Mouse (Mus musculus): ENCODE measurements around the gene Slc8b1. TPM values are rescaled to one million over a fixed set of nuclear protein-coding genes. Genes with fewer than 3 reads are reported as not detected.

Slc8b1 gene
- polyA plus RNA-seq, 1 experiment from 2014 or later, result 3.1 TPM

- H3K9ac ChIP-seq (ENCODE audit: low read length), result no peak overlapping the region
- WGBS, result 69% methylated on average over 9 of the region's 9 CpGs
- no peak overlapping the region for H3K4me3 ChIP-seq (ENCODE audit: control insufficient read depth in 1 of 2, insufficient read depth in 1 of 2, low read depth in 1 of 2, low read length in 2 of 2)
- H3K27me3 ChIP-seq (ENCODE audit: control insufficient read depth, insufficient read depth, low read length), result 0 out of 2 replicates have a peak, but pooled peaks cover 3% of the 10 kb centered on the region
- H3K4me2 ChIP-seq (ENCODE audit: low read length), result no peak overlapping the region
- H3K4me1 ChIP-seq (ENCODE audit: control insufficient read depth in 2 of 2, insufficient read depth in 2 of 2, low read length in 2 of 2), result peaks cover under 1 to 3% of the 10 kb centered on the region in 2 experiments; a peak in 2 of 4 replicates
- ATAC-seq (ENCODE audit: insufficient number of reproducible peaks, insufficient read depth, low FRiP score, low read depth), result no peak
- no peaks in the 10 kb centered on the region for H3K9me3 ChIP-seq (ENCODE audit: control insufficient read depth, low read length)
- H3K27ac ChIP-seq (replicated peaks in 1 of 2; ENCODE audit: control insufficient read depth in 1 of 2, insufficient read depth in 1 of 2, low read depth in 2 of 2, low read length in 2 of 2), result no peak overlapping the region
- peaks cover 17% of the 10 kb centered on the region for H3K36me3 ChIP-seq (ENCODE audit: control insufficient read depth, insufficient read depth, low read length)
These were observed 29.8 kb upstream of the Slc8b1 start for GRCm38 (mm10) chr5:120481205-120481604.

DNA sequence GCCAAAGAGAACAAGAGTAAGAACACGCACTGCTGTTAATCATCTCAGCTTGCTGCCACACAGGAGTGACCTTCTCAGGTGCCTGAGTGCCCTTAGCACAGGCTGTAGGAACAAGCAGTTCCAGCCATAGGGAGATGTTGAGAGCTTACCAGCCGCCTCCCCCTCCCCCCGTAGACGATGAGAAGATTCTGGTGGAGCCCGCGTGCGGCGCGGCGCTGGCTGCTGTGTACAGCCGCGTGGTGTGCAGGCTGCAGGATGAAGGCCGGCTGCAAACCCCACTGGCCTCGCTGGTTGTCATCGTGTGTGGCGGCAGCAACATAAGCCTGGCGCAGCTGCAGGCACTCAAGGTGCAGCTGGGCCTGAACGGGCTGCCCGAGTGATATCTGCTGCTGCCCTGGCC lies 27.6 kb upstream of the Slc8b1 start:
- H3K36me3 ChIP-seq (ENCODE audit: control insufficient read depth, insufficient read depth, low read length), result peaks cover 38% of the 10 kb centered on the region
- no peak for ATAC-seq (ENCODE audit: insufficient number of reproducible peaks, insufficient read depth, low FRiP score, low read depth)
- H3K4me2 ChIP-seq (ENCODE audit: low read length), result no peak overlapping the region
- H3K4me3 ChIP-seq (ENCODE audit: control insufficient read depth in 1 of 2, insufficient read depth in 1 of 2, low read depth in 1 of 2, low read length in 2 of 2), result no peak overlapping the region
- H3K27ac ChIP-seq (replicated peaks in 1 of 2; ENCODE audit: control insufficient read depth in 1 of 2, insufficient read depth in 1 of 2, low read depth in 2 of 2, low read length in 2 of 2), result no peak overlapping the region
- no peak overlapping the region for H3K9ac ChIP-seq (ENCODE audit: low read length)
- 76% methylated on average over 19 of the region's 19 CpGs for WGBS
- no peaks in the 10 kb centered on the region for H3K27me3 ChIP-seq (ENCODE audit: control insufficient read depth, insufficient read depth, low read length)
- no peaks in the 10 kb centered on the region for H3K4me1 ChIP-seq (ENCODE audit: control insufficient read depth in 2 of 2, insufficient read depth in 2 of 2, low read length in 2 of 2)
- no peaks in the 10 kb centered on the region for H3K9me3 ChIP-seq (ENCODE audit: control insufficient read depth, low read length)

- no peak overlapping the region for H3K4me3 ChIP-seq (ENCODE audit: control insufficient read depth in 1 of 2, insufficient read depth in 1 of 2, low read depth in 1 of 2, low read length in 2 of 2)
- H3K9me3 ChIP-seq (ENCODE audit: control insufficient read depth, low read length), result no peaks in the 10 kb centered on the region
- H3K9ac ChIP-seq (ENCODE audit: low read length), result no peak overlapping the region
- WGBS, result 78% methylated on average over 8 of the region's 8 CpGs
- no peak overlapping the region for H3K4me2 ChIP-seq (ENCODE audit: low read length)
- H3K27me3 ChIP-seq (ENCODE audit: control insufficient read depth, insufficient read depth, low read length), result no peaks in the 10 kb centered on the region
- peaks cover 8 to 10% of the 10 kb centered on the region in 2 experiments for H3K4me1 ChIP-seq (ENCODE audit: control insufficient read depth in 2 of 2, insufficient read depth in 2 of 2, low read length in 2 of 2)
- no peak overlapping the region for H3K27ac ChIP-seq (replicated peaks in 1 of 2; ENCODE audit: control insufficient read depth in 1 of 2, insufficient read depth in 1 of 2, low read depth in 2 of 2, low read length in 2 of 2)
- ATAC-seq (ENCODE audit: insufficient number of reproducible peaks, insufficient read depth, low FRiP score, low read depth), result no peak
- peaks cover 50% of the 10 kb centered on the region for H3K36me3 ChIP-seq (ENCODE audit: control insufficient read depth, insufficient read depth, low read length)
These were observed 23.1 kb upstream of the Slc8b1 start for GRCm38 (mm10) chr5:120487844-120488243.

DNA sequence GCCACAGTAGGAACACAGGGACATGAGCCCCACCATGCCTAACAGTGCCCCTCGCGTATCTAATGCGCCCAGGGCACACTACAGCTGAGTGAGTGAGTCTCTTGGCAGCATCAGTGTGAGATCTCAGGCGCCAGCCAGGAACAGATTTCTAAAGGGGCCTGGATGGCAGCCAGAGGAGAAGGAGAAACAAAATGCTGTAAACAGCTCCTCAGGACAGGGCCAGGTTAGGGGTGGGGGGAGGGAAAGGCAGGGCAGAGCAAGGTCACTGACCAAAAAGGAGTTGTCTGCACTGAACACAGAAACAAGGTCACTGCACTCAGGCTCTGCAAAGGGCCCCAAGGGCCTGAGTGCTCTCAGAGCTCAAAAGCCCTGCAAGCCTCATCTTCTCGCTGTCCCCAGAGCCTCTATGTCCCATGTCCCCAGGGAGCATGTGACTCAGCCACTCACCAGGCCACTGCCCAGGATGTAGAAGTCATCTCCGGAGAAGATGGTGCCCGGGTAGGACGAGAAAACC lies 20.2 kb upstream of the Slc8b1 start:
- Histone ChIP-seq H3K36me3 (ENCODE audit: control insufficient read depth, insufficient read depth, low read length) (peaks cover 48% of the 10 kb centered on the region), H3K27ac (replicated peaks in 1 of 2; ENCODE audit: control insufficient read depth in 1 of 2, insufficient read depth in 1 of 2, low read depth in 2 of 2, low read length in 2 of 2) (peak overlapping the region; percentile 59 to 71), H3K4me2 (ENCODE audit: low read length) (no peak overlapping the region)

GRCm38 (mm10) chr5:120492437-120492836 lies 18.5 kb upstream of the Slc8b1 start:
- Histone ChIP-seq H3K27ac (replicated peaks in 1 of 2; ENCODE audit: control insufficient read depth in 1 of 2, insufficient read depth in 1 of 2, low read depth in 2 of 2, low read length in 2 of 2) (no peak overlapping the region), H3K36me3 (ENCODE audit: control insufficient read depth, insufficient read depth, low read length) (peaks cover 34% of the 10 kb centered on the region), H3K9ac (ENCODE audit: low read length) (no peak overlapping the region), H3K27me3 (ENCODE audit: control insufficient read depth, insufficient read depth, low read length) (no peaks in the 10 kb centered on the region), H3K4me1 (ENCODE audit: control insufficient read depth in 2 of 2, insufficient read depth in 2 of 2, low read length in 2 of 2) (peaks cover 8 to 10% of the 10 kb centered on the region in 2 experiments), H3K4me2 (ENCODE audit: low read length) (no peak overlapping the region), H3K4me3 (ENCODE audit: control insufficient read depth in 1 of 2, insufficient read depth in 1 of 2, low read depth in 1 of 2, low read length in 2 of 2) (no peak overlapping the region), H3K9me3 (ENCODE audit: control insufficient read depth, low read length) (no peaks in the 10 kb centered on the region)
- ATAC-seq (ENCODE audit: insufficient number of reproducible peaks, insufficient read depth, low FRiP score, low read depth), result no peak
- 72% methylated on average over 11 of the region's 11 CpGs for WGBS

More for the DNA sequence above, 20.2 kb upstream of the Slc8b1 start:
- no peaks in the 10 kb centered on the region for H3K9me3 ChIP-seq (ENCODE audit: control insufficient read depth, low read length)
- H3K27me3 ChIP-seq (ENCODE audit: control insufficient read depth, insufficient read depth, low read length), result no peaks in the 10 kb centered on the region
- no peak for ATAC-seq (ENCODE audit: insufficient number of reproducible peaks, insufficient read depth, low FRiP score, low read depth)
- 48% methylated on average over 8 of the region's 8 CpGs for WGBS
- H3K9ac ChIP-seq (ENCODE audit: low read length), result 0 out of 2 replicates have a peak overlapping the region, but pooled peaks have one; percentile 0
- peaks cover 8 to 10% of the 10 kb centered on the region in 2 experiments for H3K4me1 ChIP-seq (ENCODE audit: control insufficient read depth in 2 of 2, insufficient read depth in 2 of 2, low read length in 2 of 2)
- no peak overlapping the region for H3K4me3 ChIP-seq (ENCODE audit: control insufficient read depth in 1 of 2, insufficient read depth in 1 of 2, low read depth in 1 of 2, low read length in 2 of 2)

DNA sequence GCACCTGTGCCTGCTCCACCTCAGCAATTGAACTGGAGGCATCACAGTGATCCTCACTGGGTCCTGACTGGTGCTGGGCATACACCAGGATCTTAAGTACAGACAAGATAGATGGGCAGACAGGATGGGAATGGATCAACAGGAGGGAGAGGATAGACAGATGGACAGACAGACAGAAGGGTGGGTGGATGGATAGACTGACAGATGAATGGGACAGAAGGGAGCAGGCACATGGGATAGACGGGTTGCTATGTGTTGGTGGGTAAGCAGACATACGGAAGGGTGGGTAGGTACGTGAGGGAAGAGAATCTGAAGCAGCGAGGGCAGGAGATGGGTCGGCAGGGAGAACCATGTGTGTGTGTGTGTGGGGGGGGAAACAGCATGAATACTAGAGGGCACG lies 17.5 kb upstream of the Slc8b1 start:
- Histone ChIP-seq H3K4me3 (ENCODE audit: control insufficient read depth in 1 of 2, insufficient read depth in 1 of 2, low read depth in 1 of 2, low read length in 2 of 2) (no peak overlapping the region), H3K27me3 (ENCODE audit: control insufficient read depth, insufficient read depth, low read length) (no peaks in the 10 kb centered on the region), H3K4me1 (ENCODE audit: control insufficient read depth in 2 of 2, insufficient read depth in 2 of 2, low read length in 2 of 2) (peaks cover 8 to 10% of the 10 kb centered on the region in 2 experiments), H3K36me3 (ENCODE audit: control insufficient read depth, insufficient read depth, low read length) (peaks cover 29% of the 10 kb centered on the region), H3K27ac (replicated peaks in 1 of 2; ENCODE audit: control insufficient read depth in 1 of 2, insufficient read depth in 1 of 2, low read depth in 2 of 2, low read length in 2 of 2) (no peak overlapping the region), H3K9ac (ENCODE audit: low read length) (no peak overlapping the region), H3K9me3 (ENCODE audit: control insufficient read depth, low read length) (no peaks in the 10 kb centered on the region), H3K4me2 (ENCODE audit: low read length) (no peak overlapping the region)
- WGBS, result 94% methylated on average over 6 of the region's 6 CpGs
- ATAC-seq (ENCODE audit: insufficient number of reproducible peaks, insufficient read depth, low FRiP score, low read depth), result no peak

DNA sequence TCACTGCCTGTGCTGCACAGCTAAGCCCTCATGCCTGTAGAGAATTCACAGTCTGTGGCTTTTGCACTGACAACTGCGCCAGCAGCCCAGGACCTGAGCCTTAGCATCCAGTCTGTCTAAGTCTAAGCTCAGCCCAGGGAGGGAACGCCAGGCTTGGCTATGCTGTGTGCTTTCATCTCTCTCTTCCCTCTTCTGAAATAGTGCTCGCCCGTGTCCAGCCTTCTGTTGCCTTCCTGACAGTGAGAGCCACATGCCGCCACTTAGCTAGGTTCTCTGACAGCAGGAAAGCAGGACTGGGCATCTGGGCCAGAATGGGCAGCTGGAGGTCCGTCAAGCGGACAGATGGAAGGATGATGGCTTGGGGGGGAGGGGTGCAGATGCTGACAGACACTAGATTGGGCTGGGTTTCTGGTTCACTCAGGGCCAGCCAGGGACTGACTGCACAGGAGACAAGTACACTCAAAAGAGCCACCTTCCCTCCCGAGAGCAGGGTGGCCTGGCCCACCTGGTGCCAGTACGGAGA lies 17.0 kb upstream of the Slc8b1 start:
- no peak overlapping the region for H3K4me2 ChIP-seq (ENCODE audit: low read length)
- H3K9ac ChIP-seq (ENCODE audit: low read length), result no peak overlapping the region
- ATAC-seq (ENCODE audit: insufficient number of reproducible peaks, insufficient read depth, low FRiP score, low read depth), result no peak
- H3K27me3 ChIP-seq (ENCODE audit: control insufficient read depth, insufficient read depth, low read length), result no peaks in the 10 kb centered on the region
- H3K36me3 ChIP-seq (ENCODE audit: control insufficient read depth, insufficient read depth, low read length), result peaks cover 33% of the 10 kb centered on the region
- H3K4me1 ChIP-seq (ENCODE audit: control insufficient read depth in 2 of 2, insufficient read depth in 2 of 2, low read length in 2 of 2), result peaks cover 8 to 10% of the 10 kb centered on the region in 2 experiments
- WGBS, result 84% methylated on average over 9 of the region's 9 CpGs
- H3K9me3 ChIP-seq (ENCODE audit: control insufficient read depth, low read length), result no peaks in the 10 kb centered on the region
- H3K27ac ChIP-seq (replicated peaks in 1 of 2; ENCODE audit: control insufficient read depth in 1 of 2, insufficient read depth in 1 of 2, low read depth in 2 of 2, low read length in 2 of 2), result no peak overlapping the region
- H3K4me3 ChIP-seq (ENCODE audit: control insufficient read depth in 1 of 2, insufficient read depth in 1 of 2, low read depth in 1 of 2, low read length in 2 of 2), result no peak overlapping the region

Data from heart, embryonic 14.5 days (tissue).